Mouse (Mus musculus) brain, embryonic 14.5 days (tissue): ENCODE measurements around the gene Slc35c1.

Experiments used
- CTCF ChIP-seq: fragments of 200-500 bp; IDR thresholded peaks from 2 replicates; pipeline ENCODE4 v1.5.1; 2012; ENCODE audit warnings: inconsistent platforms, mild to moderate bottlenecking, moderate library complexity, borderline replicate concordance; ENCODE audit not compliant: insufficient read depth, insufficient read length; ENCODE audit errors: extremely low read depth
- POLR2A ChIP-seq: fragments of 200-500 bp; IDR thresholded peaks from 2 replicates; pipeline ENCODE4 v1.6.1; 2012; ENCODE audit warnings: mild to moderate bottlenecking, inconsistent platforms, borderline replicate concordance; ENCODE audit not compliant: poor library complexity, insufficient read depth, insufficient read length, severe bottlenecking; ENCODE audit errors: extremely low read depth

- TF ChIP-seq CTCF: no peak
- no peak for TF ChIP-seq POLR2A
Measured at GRCm38 (mm10) chr2:92497112-92497511, 36.8 kb upstream of the Slc35c1 start.
